Mouse (Mus musculus) neural tube, embryonic 15.5 days (tissue): Measurements from ENCODE around the gene Glra4. TPM values are rescaled to one million over a fixed set of nuclear protein-coding genes. Genes with fewer than 3 reads are reported as not detected.

Experiments
- ATAC-seq: fragments of 200-750 bp; cut with Nextera tagmentation; 2 replicates; pipeline ENCODE4 v1.8.0; 2017; ENCODE audit warnings: mild to moderate bottlenecking, moderate TSS enrichment, moderate library complexity; ENCODE audit not compliant: low FRiP score
- H3K27ac ChIP-seq: fragments of 300-500 bp; sonication (generic); replicated peaks from 2 replicates; pipeline ENCODE4 v1.5.1; 2015; ENCODE audit warnings: mild to moderate bottlenecking, inconsistent platforms
- H3K27me3 ChIP-seq: fragments of 300-500 bp; sonication (generic); replicated peaks from 2 replicates; pipeline ENCODE4 v1.6.1; 2015; ENCODE audit warnings: inconsistent platforms
- H3K36me3 ChIP-seq: fragments of 300-500 bp; sonication (generic); 2 replicates; pipeline ENCODE4 v1.6.1; 2015; ENCODE audit warnings: inconsistent platforms
- H3K4me1 ChIP-seq: fragments of 300-500 bp; sonication (generic); 2 replicates; pipeline ENCODE4 v1.6.1; 2015; ENCODE audit warnings: inconsistent platforms
- H3K4me2 ChIP-seq: fragments of 300-500 bp; sonication (generic); 2 replicates; pipeline ENCODE4 v1.6.1; 2015; ENCODE audit warnings: inconsistent platforms, mild to moderate bottlenecking, moderate library complexity
- H3K4me3 ChIP-seq: fragments of 300-500 bp; sonication (generic); replicated peaks from 2 replicates; pipeline ENCODE4 v1.5.1; 2015; ENCODE audit warnings: mild to moderate bottlenecking, inconsistent platforms
- H3K9ac ChIP-seq: fragments of 300-500 bp; sonication (generic); replicated peaks from 2 replicates; pipeline ENCODE4 v1.6.1; 2015; ENCODE audit warnings: mild to moderate bottlenecking, inconsistent platforms
- H3K9me3 ChIP-seq: fragments of 300-500 bp; sonication (generic); replicated peaks from 2 replicates; pipeline ENCODE4 v1.6.1; 2016; ENCODE audit warnings: inconsistent platforms
- WGBS: fragments of 180-500 bp; shearing (Covaris S2); methylation state at CpG from one replicate; pipeline ENCODE4 v1.1.7; 2015; ENCODE audit warnings: mixed read lengths; 5-methylcytosine and 5-hydroxymethylcytosine counted together
- polyA plus RNA-seq: library from polyadenylated mRNA; unstranded; fragments of >200 nt; fragmentation: Nextera tagmentation; extraction: Ambion mirVana; gene quantifications from 2 replicates; pipeline ENCODE4 v1.2.1, GENCODE M21; 2015

Glra4 gene
- polyA plus RNA-seq, result not detected in 2 replicates

GRCm38 (mm10) chrX:136780041-136780440 lies at the start of gene Glra4:
Gene Glra4, minus strand, starts transcription at chrX:136780141.
- 86% methylated on average over 3 of the region's 3 CpGs for WGBS
- H3K9me3 ChIP-seq, result no peaks in the 10 kb centered on the region
- H3K36me3 ChIP-seq, result no peaks in the 10 kb centered on the region
- H3K27me3 ChIP-seq, result no peaks in the 10 kb centered on the region
- no peak within 1 kb of the TSS for H3K4me2 ChIP-seq
- H3K9ac ChIP-seq, result no peak within 1 kb of the TSS
- H3K4me1 ChIP-seq, result no peaks in the 10 kb centered on the region
- no peak within 1 kb of the TSS for H3K27ac ChIP-seq
- H3K4me3 ChIP-seq, result no peak within 1 kb of the TSS
- no peak for ATAC-seq

DNA sequence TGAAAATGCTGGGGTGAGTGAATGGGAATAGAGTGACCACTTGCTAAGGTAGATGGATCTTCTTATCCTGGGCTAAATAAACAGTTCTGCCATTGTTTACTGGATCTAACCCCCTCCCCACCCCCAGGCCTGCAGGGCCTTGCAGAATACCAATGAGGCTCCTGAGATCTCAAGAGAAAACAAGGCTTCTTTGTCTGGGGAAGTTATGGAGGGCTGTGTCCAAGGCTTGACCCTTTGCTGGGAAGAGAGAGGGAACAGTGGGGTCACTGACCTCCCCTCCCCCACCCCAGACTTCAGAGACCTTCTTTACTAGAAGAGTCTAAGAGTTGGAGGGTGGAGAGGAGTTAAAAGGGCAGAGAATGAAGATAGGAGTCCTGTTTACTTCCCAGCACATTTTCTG lies 48.7 kb upstream of the Glra4 start:
- Histone ChIP-seq H3K9ac (no peak overlapping the region), H3K27me3 (no peaks in the 10 kb centered on the region; the same call in 1 of the 2 replicates), H3K4me1 (no peaks in the 10 kb centered on the region), H3K4me2 (no peak overlapping the region), H3K9me3 (no peaks in the 10 kb centered on the region), H3K4me3 (no peak overlapping the region), H3K36me3 (no peaks in the 10 kb centered on the region), H3K27ac (no peak overlapping the region)
- ATAC-seq, result no peak

DNA sequence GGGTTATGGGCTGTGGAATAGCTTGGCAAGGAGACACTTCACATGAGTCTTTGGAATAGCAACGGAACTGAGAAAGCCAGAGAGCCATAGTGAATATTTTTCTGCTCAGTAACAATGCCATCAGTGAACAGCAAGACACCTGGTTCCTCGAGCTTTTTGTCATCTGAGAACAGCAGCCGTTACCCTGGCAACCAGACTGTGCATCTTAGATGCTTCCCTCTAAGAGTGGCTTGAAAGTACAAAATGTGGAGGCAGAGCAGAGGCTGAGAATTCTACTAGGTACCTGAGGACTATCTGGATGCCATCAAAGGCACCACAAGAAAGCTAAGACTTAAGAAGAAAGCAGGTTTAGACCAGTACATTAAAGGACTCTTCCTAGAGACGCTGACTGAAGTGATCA lies 45.1 kb upstream of the Glra4 start:
- Histone ChIP-seq H3K4me3 (no peak overlapping the region), H3K9me3 (no peaks in the 10 kb centered on the region), H3K27ac (no peak overlapping the region), H3K4me2 (no peak overlapping the region), H3K9ac (no peak overlapping the region), H3K4me1 (no peaks in the 10 kb centered on the region), H3K27me3 (peaks cover 5% of the 10 kb centered on the region; the same call in 1 of the 2 replicates), H3K36me3 (no peaks in the 10 kb centered on the region)
- no peak for ATAC-seq
- WGBS, result 62% methylated on average over 4 of the region's 4 CpGs

- H3K4me1 ChIP-seq, result no peaks in the 10 kb centered on the region
- 26% methylated on average over 1 of the region's 1 CpGs for WGBS
- no peak for ATAC-seq
- no peak within 1 kb of the TSS for H3K27ac ChIP-seq
- H3K9ac ChIP-seq, result no peak within 1 kb of the TSS
- no peaks in the 10 kb centered on the region for H3K9me3 ChIP-seq
- H3K36me3 ChIP-seq, result no peaks in the 10 kb centered on the region
- no peak within 1 kb of the TSS for H3K4me2 ChIP-seq
- H3K4me3 ChIP-seq, result no peak within 1 kb of the TSS
- H3K27me3 ChIP-seq, result peaks cover 10% of the 10 kb centered on the region; the same call in 1 of the 2 replicates
Measured at GRCm38 (mm10) chrX:136822371-136822770, 42.4 kb upstream of the Glra4 start, which contains the start of gene Plp1. Gene Plp1, plus strand, starts transcription at chrX:136822671.

GRCm38 (mm10) chrX:136820250-136820649 lies 40.3 kb upstream of the Glra4 start:
- H3K27ac ChIP-seq, result no peak overlapping the region
- 13% methylated on average over 1 of the region's 1 CpGs for WGBS
- ATAC-seq, result peak; percentile 92

GRCm38 (mm10) chrX:136819752-136820151 lies 39.8 kb upstream of the Glra4 start:
- no peaks in the 10 kb centered on the region for H3K4me1 ChIP-seq
- no peaks in the 10 kb centered on the region for H3K9me3 ChIP-seq
- H3K4me3 ChIP-seq, result no peak overlapping the region
- H3K36me3 ChIP-seq, result no peaks in the 10 kb centered on the region
- peaks cover 10% of the 10 kb centered on the region; the same call in 1 of the 2 replicates for H3K27me3 ChIP-seq
- no peak; the same call in 1 of the 2 replicates for ATAC-seq
- no peak overlapping the region for H3K4me2 ChIP-seq
- WGBS, result 92% methylated on average over 6 of the region's 6 CpGs
- no peak overlapping the region for H3K9ac ChIP-seq
- H3K27ac ChIP-seq, result no peak overlapping the region

More at GRCm38 (mm10) chrX:136820250-136820649, 40.3 kb upstream of the Glra4 start:
- no peak overlapping the region for H3K4me3 ChIP-seq
- peaks cover 10% of the 10 kb centered on the region; the same call in 1 of the 2 replicates for H3K27me3 ChIP-seq
- no peaks in the 10 kb centered on the region for H3K4me1 ChIP-seq
- no peaks in the 10 kb centered on the region for H3K36me3 ChIP-seq
- no peak overlapping the region for H3K4me2 ChIP-seq
- H3K9me3 ChIP-seq, result no peaks in the 10 kb centered on the region
- H3K9ac ChIP-seq, result no peak overlapping the region

DNA sequence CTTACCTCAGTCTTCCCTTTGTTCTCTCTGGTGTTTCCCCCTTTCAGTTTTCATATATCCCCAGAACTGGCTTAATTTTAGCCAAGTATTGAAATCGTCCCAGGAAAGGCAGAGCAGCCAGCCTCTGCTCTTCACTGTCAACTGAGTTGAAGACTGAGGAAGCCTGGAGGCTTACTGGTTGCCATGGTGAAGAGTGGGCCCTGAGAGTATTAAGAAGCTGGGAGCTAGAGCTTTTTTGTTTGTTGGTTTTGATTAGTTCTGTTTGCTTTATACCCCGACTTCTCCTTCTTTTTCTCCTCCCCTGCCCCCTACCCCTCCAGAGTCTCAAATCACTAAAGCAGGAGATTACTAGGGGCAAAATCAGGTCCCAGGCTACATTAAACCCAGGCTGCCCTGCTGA lies 17.3 kb upstream of the Glra4 start:
- ATAC-seq, result no peak
- no peaks in the 10 kb centered on the region for H3K4me1 ChIP-seq
- H3K27ac ChIP-seq, result no peak overlapping the region
- no peaks in the 10 kb centered on the region for H3K36me3 ChIP-seq
- 38% methylated on average over 2 of the region's 2 CpGs for WGBS
- H3K9me3 ChIP-seq, result no peaks in the 10 kb centered on the region
- H3K9ac ChIP-seq, result no peak overlapping the region
- H3K4me3 ChIP-seq, result no peak overlapping the region
- H3K4me2 ChIP-seq, result no peak overlapping the region
- no peaks in the 10 kb centered on the region for H3K27me3 ChIP-seq

DNA sequence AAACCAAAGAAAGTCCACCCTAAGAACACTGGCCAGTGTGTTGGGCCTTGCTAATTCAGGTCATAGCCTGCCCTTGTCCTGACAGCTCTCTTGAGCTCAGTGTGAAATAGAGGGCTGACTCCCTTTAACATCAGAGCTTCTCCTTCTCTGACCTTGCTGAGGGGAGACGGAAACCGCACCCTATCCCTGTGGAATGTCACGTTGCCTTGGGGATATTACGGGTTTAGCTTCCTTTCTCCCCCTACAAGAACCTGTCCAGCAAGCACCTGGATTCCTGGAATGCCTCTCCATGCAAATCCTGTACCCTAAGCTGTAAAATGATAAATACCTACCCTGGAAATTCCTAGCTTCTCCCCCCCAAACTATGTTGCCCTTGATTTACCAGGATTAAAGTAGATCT lies 9.5 kb upstream of the Glra4 start:
- WGBS, result 89% methylated on average over 4 of the region's 4 CpGs
- Histone ChIP-seq H3K27ac (no peak overlapping the region), H3K27me3 (no peaks in the 10 kb centered on the region), H3K4me1 (no peaks in the 10 kb centered on the region), H3K9me3 (no peaks in the 10 kb centered on the region), H3K36me3 (no peaks in the 10 kb centered on the region), H3K4me3 (no peak overlapping the region), H3K4me2 (no peak overlapping the region), H3K9ac (no peak overlapping the region)
- no peak for ATAC-seq

DNA sequence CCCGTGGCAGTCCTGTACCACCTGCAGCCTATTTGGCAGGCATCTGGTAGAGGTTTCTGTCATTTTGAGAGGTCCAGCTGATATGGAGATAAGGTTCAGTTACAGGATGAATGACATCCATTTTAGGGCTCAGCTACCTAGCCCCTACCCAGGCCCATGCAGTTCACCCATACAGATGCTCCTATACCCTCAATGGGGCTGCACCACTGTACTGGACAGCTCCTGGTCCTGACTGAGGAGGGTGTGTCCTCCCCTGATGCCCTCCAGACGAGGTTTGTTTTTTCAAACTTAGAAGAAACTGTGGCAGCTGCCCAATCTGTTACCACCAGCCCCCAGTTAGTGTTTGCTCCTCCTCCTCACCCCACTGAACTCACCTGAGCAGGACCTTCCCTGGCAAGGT lies 679 bp downstream of the Glra4 start:
- ATAC-seq, result no peak
- H3K4me3 ChIP-seq, result no peak overlapping the region
- H3K27me3 ChIP-seq, result no peaks in the 10 kb centered on the region
- H3K4me1 ChIP-seq, result no peaks in the 10 kb centered on the region
- no peak overlapping the region for H3K4me2 ChIP-seq
- WGBS, result 67% methylated on average over 2 of the region's 2 CpGs
- no peaks in the 10 kb centered on the region for H3K36me3 ChIP-seq
- H3K9me3 ChIP-seq, result no peaks in the 10 kb centered on the region
- no peak overlapping the region for H3K9ac ChIP-seq
- no peak overlapping the region for H3K27ac ChIP-seq

DNA sequence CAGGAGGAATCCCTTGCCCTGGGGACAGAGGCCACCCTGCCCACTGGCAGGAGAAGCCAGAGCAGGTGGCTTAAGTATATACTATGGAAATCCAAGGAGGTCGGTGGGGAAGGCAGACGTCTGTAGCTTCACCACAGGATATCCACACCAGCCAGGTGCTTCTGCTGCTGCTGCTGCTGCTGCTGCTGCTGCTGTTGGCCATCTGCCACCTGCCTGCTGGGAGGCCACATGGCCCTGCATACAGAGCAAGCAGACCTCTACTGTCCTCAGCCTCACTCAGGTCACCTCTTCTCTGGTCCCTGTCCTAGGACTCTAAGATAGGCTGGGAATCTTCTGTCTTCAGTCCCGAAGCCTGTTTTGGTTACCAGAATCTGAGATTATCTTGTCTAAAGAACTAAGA lies 1.9 kb downstream of the Glra4 start:
- Histone ChIP-seq H3K4me3 (no peak overlapping the region), H3K4me1 (no peaks in the 10 kb centered on the region), H3K27me3 (no peaks in the 10 kb centered on the region), H3K4me2 (no peak overlapping the region), H3K36me3 (no peaks in the 10 kb centered on the region), H3K27ac (no peak overlapping the region), H3K9me3 (no peaks in the 10 kb centered on the region), H3K9ac (no peak overlapping the region)
- WGBS, result 77% methylated on average over 3 of the region's 3 CpGs
- ATAC-seq, result no peak

- no peak for ATAC-seq
- no peak overlapping the region for H3K9ac ChIP-seq
Measured at GRCm38 (mm10) chrX:136773035-136773434, 6.9 kb downstream of the Glra4 start.

GRCm38 (mm10) chrX:136761103-136762074 lies 18.6 kb downstream of the Glra4 start:
- Histone ChIP-seq H3K4me1 (no peaks in the 10 kb centered on the region), H3K9ac (no peak overlapping the region), H3K4me3 (no peak overlapping the region), H3K27ac (0 out of 2 replicates have a peak overlapping the region, but pooled peaks have one; percentile 33), H3K9me3 (no peaks in the 10 kb centered on the region), H3K27me3 (no peaks in the 10 kb centered on the region), H3K36me3 (no peaks in the 10 kb centered on the region), H3K4me2 (peak overlapping the region; percentile 22)
- ATAC-seq, result peak; percentile 87
- 65% methylated on average over 11 of the region's 11 CpGs for WGBS

More at GRCm38 (mm10) chrX:136773035-136773434, 6.9 kb downstream of the Glra4 start:
- WGBS, result 74% methylated on average over 1 of the region's 1 CpGs
- no peaks in the 10 kb centered on the region for H3K4me1 ChIP-seq
- H3K9me3 ChIP-seq, result no peaks in the 10 kb centered on the region
- no peaks in the 10 kb centered on the region; the same call in 1 of the 2 replicates for H3K27me3 ChIP-seq
- no peaks in the 10 kb centered on the region for H3K36me3 ChIP-seq
- no peak overlapping the region for H3K4me3 ChIP-seq
- H3K4me2 ChIP-seq, result no peak overlapping the region
- no peak overlapping the region for H3K27ac ChIP-seq
